Mouse (Mus musculus): Measurements from ENCODE around the gene Fhad1. TPM values are rescaled to one million over a fixed set of nuclear protein-coding genes. Genes with fewer than 3 reads are reported as not detected.

The Fhad1 gene
- polyA plus RNA-seq, 1 experiment, result 0.07 TPM

- TF ChIP-seq CTCF (IDR thresholded peaks at IDR 0.05; ENCODE audit: control insufficient read depth, insufficient read depth, insufficient read length), result no peak
- TF ChIP-seq MYOG (IDR thresholded peaks at IDR 0.05; ENCODE audit: control insufficient read depth, extremely low read depth, insufficient read length), result no peak
- no peak for TF ChIP-seq USF1 (IDR thresholded peaks at IDR 0.05; ENCODE audit: low read depth)
- TF ChIP-seq MYOD1 (IDR thresholded peaks at IDR 0.05; ENCODE audit: control insufficient read depth, insufficient read length, low read depth), result no peak
- no peak for TF ChIP-seq MAX (IDR thresholded peaks at IDR 0.05)
- no peak for TF ChIP-seq FOSL1 (IDR thresholded peaks at IDR 0.05; ENCODE audit: insufficient read depth, low read length, poor library complexity, severe bottlenecking)
- no peak for TF ChIP-seq CEBPB (IDR thresholded peaks at IDR 0.05; ENCODE audit: low read depth)
- H3K79me2 ChIP-seq (ENCODE audit: control insufficient read depth, insufficient read depth), result no peaks in the 10 kb centered on the region
- no peaks in the 10 kb centered on the region for H3K27me3 ChIP-seq (ENCODE audit: control insufficient read depth, insufficient read depth, insufficient read length)
- no peak overlapping the region for H3ac ChIP-seq (ENCODE audit: control insufficient read depth, insufficient read length, low read depth)
- no peaks in the 10 kb centered on the region for H3K79me3 ChIP-seq (ENCODE audit: low read depth)
- no peaks in the 10 kb centered on the region for H3K36me3 ChIP-seq (ENCODE audit: control insufficient read depth, insufficient read depth)
- H3K4me3 ChIP-seq (ENCODE audit: insufficient read depth, poor library complexity, severe bottlenecking), result no peak overlapping the region
Measured at GRCm38 (mm10) chr4:142048391-142048790, 33.5 kb upstream of the Fhad1 start.

GRCm38 (mm10) chr4:142047005-142047404 lies 32.1 kb upstream of the Fhad1 start:
- Histone ChIP-seq H3K36me3 (ENCODE audit: control insufficient read depth, insufficient read depth) (no peaks in the 10 kb centered on the region), H3K79me3 (ENCODE audit: low read depth) (no peaks in the 10 kb centered on the region), H3K4me3 (ENCODE audit: insufficient read depth, poor library complexity, severe bottlenecking) (no peak overlapping the region), H3ac (ENCODE audit: control insufficient read depth, insufficient read length, low read depth) (no peak overlapping the region), H3K27me3 (ENCODE audit: control insufficient read depth, insufficient read depth, insufficient read length) (no peaks in the 10 kb centered on the region), H3K79me2 (ENCODE audit: control insufficient read depth, insufficient read depth) (no peaks in the 10 kb centered on the region)
- TF ChIP-seq MYOD1 (IDR thresholded peaks at IDR 0.05; ENCODE audit: control insufficient read depth, insufficient read length, low read depth) (no peak), MYOG (IDR thresholded peaks at IDR 0.05; ENCODE audit: control insufficient read depth, extremely low read depth, insufficient read length) (no peak), USF1 (IDR thresholded peaks at IDR 0.05; ENCODE audit: low read depth) (no peak), CTCF (IDR thresholded peaks at IDR 0.05; ENCODE audit: control insufficient read depth, insufficient read depth, insufficient read length) (no peak), CEBPB (IDR thresholded peaks at IDR 0.05; ENCODE audit: low read depth) (no peak), MAX (IDR thresholded peaks at IDR 0.05) (no peak), FOSL1 (IDR thresholded peaks at IDR 0.05; ENCODE audit: insufficient read depth, low read length, poor library complexity, severe bottlenecking) (no peak)

- TF ChIP-seq CEBPB (IDR thresholded peaks at IDR 0.05; ENCODE audit: low read depth) (no peak), MYOD1 (IDR thresholded peaks at IDR 0.05; ENCODE audit: control insufficient read depth, insufficient read length, low read depth) (no peak), MAX (IDR thresholded peaks at IDR 0.05) (no peak), USF1 (IDR thresholded peaks at IDR 0.05; ENCODE audit: low read depth) (no peak), MYOG (IDR thresholded peaks at IDR 0.05; ENCODE audit: control insufficient read depth, extremely low read depth, insufficient read length) (no peak), CTCF (IDR thresholded peaks at IDR 0.05; ENCODE audit: control insufficient read depth, insufficient read depth, insufficient read length) (no peak), FOSL1 (IDR thresholded peaks at IDR 0.05; ENCODE audit: insufficient read depth, low read length, poor library complexity, severe bottlenecking) (no peak)
- H3K79me3 ChIP-seq (ENCODE audit: low read depth), result no peaks in the 10 kb centered on the region
- no peak overlapping the region for H3K4me3 ChIP-seq (ENCODE audit: insufficient read depth, poor library complexity, severe bottlenecking)
- no peaks in the 10 kb centered on the region for H3K27me3 ChIP-seq (ENCODE audit: control insufficient read depth, insufficient read depth, insufficient read length)
- no peaks in the 10 kb centered on the region for H3K36me3 ChIP-seq (ENCODE audit: control insufficient read depth, insufficient read depth)
- no peak overlapping the region for H3ac ChIP-seq (ENCODE audit: control insufficient read depth, insufficient read length, low read depth)
- no peaks in the 10 kb centered on the region for H3K79me2 ChIP-seq (ENCODE audit: control insufficient read depth, insufficient read depth)
Measured at GRCm38 (mm10) chr4:142046496-142046895, 31.6 kb upstream of the Fhad1 start.

- H3K79me3 ChIP-seq (ENCODE audit: low read depth), result no peaks in the 10 kb centered on the region
- TF ChIP-seq USF1 (IDR thresholded peaks at IDR 0.05; ENCODE audit: low read depth) (no peak), FOSL1 (IDR thresholded peaks at IDR 0.05; ENCODE audit: insufficient read depth, low read length, poor library complexity, severe bottlenecking) (no peak), MAX (IDR thresholded peaks at IDR 0.05) (no peak), CEBPB (IDR thresholded peaks at IDR 0.05; ENCODE audit: low read depth) (no peak), CTCF (IDR thresholded peaks at IDR 0.05; ENCODE audit: control insufficient read depth, insufficient read depth, insufficient read length) (no peak), MYOD1 (IDR thresholded peaks at IDR 0.05; ENCODE audit: control insufficient read depth, insufficient read length, low read depth) (no peak), MYOG (IDR thresholded peaks at IDR 0.05; ENCODE audit: control insufficient read depth, extremely low read depth, insufficient read length) (no peak)
- no peaks in the 10 kb centered on the region for H3K36me3 ChIP-seq (ENCODE audit: control insufficient read depth, insufficient read depth)
- H3K79me2 ChIP-seq (ENCODE audit: control insufficient read depth, insufficient read depth), result no peaks in the 10 kb centered on the region
- H3ac ChIP-seq (ENCODE audit: control insufficient read depth, insufficient read length, low read depth), result no peak overlapping the region
- no peak overlapping the region for H3K4me3 ChIP-seq (ENCODE audit: insufficient read depth, poor library complexity, severe bottlenecking)
- no peaks in the 10 kb centered on the region for H3K27me3 ChIP-seq (ENCODE audit: control insufficient read depth, insufficient read depth, insufficient read length)
Measured at GRCm38 (mm10) chr4:142045595-142046163, 30.8 kb upstream of the Fhad1 start.

- no peaks in the 10 kb centered on the region for H3K79me2 ChIP-seq (ENCODE audit: control insufficient read depth, insufficient read depth)
- no peaks in the 10 kb centered on the region for H3K79me3 ChIP-seq (ENCODE audit: low read depth)
- H3ac ChIP-seq (ENCODE audit: control insufficient read depth, insufficient read length, low read depth), result no peak overlapping the region
- TF ChIP-seq CEBPB (IDR thresholded peaks at IDR 0.05; ENCODE audit: low read depth) (no peak), CTCF (IDR thresholded peaks at IDR 0.05; ENCODE audit: control insufficient read depth, insufficient read depth, insufficient read length) (no peak), MYOG (IDR thresholded peaks at IDR 0.05; ENCODE audit: control insufficient read depth, extremely low read depth, insufficient read length) (no peak), USF1 (IDR thresholded peaks at IDR 0.05; ENCODE audit: low read depth) (no peak), FOSL1 (IDR thresholded peaks at IDR 0.05; ENCODE audit: insufficient read depth, low read length, poor library complexity, severe bottlenecking) (no peak), MYOD1 (IDR thresholded peaks at IDR 0.05; ENCODE audit: control insufficient read depth, insufficient read length, low read depth) (no peak), MAX (IDR thresholded peaks at IDR 0.05) (no peak)
- H3K4me3 ChIP-seq (ENCODE audit: insufficient read depth, poor library complexity, severe bottlenecking), result no peak overlapping the region
- no peaks in the 10 kb centered on the region for H3K36me3 ChIP-seq (ENCODE audit: control insufficient read depth, insufficient read depth)
- no peaks in the 10 kb centered on the region for H3K27me3 ChIP-seq (ENCODE audit: control insufficient read depth, insufficient read depth, insufficient read length)
Measured at GRCm38 (mm10) chr4:142044452-142044851, 29.6 kb upstream of the Fhad1 start.

Data from C2C12 (cell line).